Mouse (Mus musculus) 3134 (cell line): ENCODE results near the gene Alk.

Experiments
- DNase-seq: peaks from one replicate; pipeline ENCODE4 v3.0.0-alpha.2; 2011; ENCODE audit warnings: low spot score; ENCODE audit not compliant: insufficient read length; ENCODE audit errors: extremely low read depth

Alk gene

DNA sequence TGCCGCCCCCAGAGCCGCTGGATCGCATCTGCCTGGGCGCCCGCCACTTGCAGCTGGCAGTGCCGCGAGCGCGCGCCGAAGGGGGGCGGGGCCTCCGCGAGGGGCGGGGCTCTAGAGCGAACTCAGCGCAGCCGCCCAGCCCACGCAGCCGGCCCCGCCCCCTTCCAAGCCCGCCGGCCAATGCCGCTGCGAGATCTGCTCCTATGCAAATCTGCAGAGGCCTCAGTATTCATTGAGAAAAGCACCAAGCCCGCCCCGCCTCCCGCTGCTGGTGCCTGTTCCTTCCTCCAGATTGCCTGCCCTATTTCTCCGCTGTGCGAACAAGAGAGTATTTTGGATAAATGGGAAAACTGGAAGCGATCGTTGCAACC is at the start of gene Alk:
TSS of gene Alk (minus strand) at position 18 of the 371 bp plus-strand sequence.
- DNase-seq = no peak

- no peak for DNase-seq
Measured at GRCm38 (mm10) chr17:72652801-72653200, 48.4 kb upstream of the Alk start.

DNA sequence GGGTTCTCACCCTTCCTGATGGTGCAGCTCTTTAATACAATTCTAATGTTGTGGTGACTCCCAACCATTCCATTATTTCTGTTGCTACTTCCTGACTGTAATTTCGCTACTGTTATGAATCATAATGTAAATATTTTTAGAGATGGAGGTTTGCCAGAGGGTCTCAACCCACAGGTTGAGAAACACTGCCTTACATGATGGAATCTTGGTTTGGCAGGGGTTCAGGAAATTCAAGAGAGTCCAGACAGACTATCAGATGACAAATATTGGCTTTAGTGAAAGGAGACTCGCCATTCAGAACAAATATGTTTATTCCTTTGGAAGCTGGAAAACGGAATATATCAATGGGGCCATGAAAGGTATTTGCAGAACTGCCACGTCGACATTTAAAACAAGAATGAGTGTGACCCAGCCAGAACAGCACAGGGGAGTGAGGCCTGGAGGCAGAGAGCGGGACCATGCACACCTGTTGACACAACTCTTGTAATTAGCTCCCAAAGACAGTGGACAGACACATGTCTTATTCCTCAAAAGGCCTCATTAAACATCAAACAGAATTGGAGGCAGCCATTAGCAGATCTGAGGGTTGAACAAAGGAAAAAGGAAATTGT is 44.3 kb upstream of the Alk start:
- peak; percentile 13 for DNase-seq

DNA sequence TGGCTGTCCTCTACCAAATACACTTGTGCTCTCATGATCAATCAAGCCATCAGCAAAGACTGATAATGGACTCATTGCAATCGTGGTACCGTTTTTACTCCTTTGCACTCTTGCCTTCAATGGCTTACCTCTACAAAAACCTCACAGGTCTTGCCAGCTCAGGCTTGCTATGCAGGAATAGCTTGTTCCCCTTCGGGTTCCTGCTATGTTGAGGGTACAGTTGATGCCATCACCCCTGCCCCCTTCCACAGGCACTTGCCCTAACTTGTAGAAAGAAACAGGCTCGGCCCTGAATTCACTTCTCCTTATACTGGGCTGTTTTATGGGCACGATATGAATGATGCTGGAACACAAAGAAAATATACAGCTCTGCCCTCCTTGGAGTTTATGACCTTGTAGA is 41.7 kb upstream of the Alk start:
- DNase-seq = no peak

- no peak for DNase-seq
Measured at GRCm38 (mm10) chr17:72640095-72640494, 35.7 kb upstream of the Alk start.

DNA sequence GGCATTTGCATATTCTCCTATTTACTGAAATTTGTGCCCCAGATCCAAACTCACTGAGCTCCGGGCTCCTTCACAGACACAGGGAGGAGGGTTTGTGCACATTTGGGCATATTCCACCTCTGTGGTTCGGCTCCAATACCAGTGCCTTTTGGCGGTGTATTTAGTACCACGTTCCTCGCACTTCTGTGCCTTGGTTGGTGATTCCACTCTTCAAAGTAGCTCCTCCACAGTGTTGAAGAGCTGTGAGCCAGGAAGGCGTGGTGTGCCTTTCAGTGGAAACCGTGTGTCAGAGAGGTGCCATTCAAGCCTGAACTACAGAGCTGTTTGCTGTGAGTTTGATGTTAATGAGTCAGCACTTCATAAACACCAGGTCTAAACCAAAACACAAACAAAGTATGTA is 35.0 kb upstream of the Alk start:
- no peak for DNase-seq

GRCm38 (mm10) chr17:72606251-72606650 is 1.8 kb upstream of the Alk start:
- DNase-seq = no peak

DNA sequence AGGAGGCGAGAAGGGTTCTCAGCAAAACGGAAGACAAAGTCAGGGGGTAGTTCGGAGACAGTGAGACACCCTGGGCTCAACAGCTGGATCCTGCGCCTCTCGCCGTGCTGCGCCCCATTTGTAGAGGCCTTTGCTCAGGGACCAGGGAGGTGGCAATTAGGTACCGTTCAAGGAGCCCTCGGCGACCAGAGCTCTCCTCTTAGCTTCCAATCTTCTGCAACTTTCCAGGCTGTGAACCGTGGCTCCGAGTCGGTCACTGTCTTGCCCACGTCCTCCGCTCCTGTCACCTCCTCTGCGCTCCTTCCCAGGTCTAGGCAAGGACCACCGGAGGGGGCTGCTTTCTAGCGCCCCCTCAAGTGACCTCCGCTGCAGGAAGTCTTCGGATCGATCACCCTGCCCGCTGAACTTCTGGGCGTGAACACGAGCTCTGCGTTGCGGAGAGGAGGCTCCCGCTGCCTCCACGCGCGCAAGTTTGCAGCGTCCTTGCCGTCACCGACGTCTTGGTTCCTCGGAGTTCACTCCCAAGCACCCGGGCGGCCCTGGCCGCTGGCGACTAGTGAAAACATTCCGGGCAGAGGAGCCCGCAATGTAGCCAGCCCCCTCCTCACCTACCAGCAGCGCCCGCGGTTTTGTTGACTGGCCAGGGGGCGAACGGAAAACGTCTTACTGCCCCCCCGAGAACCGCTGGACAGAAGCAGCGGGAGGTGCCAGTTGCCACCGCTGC is 379 bp downstream of the Alk start:
- DNase-seq = no peak

DNA sequence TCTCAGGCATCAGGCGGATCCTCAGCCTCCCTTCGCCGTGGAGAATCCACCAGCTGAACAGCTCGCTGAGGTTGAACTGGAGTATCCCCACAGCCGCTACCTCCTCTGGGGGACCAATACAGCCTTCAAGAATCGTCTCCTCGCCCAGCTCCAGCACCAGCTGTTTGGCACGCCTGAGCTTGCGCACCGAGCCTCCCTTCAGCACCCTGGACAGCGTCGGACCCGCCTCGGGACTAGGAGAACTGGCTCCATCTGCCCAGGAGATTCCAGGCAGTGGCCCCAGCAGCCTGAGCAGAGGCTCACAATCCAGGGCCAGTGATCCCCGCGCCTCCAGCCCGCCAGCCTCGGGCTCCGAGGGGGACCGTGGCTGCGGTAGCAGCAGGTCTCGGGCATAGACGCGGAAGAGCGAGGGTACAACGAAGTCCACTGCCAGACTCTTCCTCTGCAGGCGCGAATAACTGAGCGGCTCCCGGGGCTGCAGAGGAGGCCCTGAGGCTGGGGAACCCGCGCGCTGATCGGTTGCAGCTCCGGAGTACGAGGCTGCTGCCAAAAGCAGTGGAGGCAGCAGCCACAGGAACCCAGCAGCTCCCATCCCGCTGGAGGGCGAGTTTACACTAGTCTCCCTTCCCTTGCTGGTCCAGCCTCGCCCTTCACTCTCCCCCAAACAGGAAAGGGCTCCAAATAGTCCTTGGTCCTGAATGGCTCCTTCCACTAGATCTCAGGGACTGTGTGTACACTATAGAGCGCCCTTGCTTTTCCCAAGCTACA is 1.1 kb downstream of the Alk start:
- peak; percentile 21 for DNase-seq

DNA sequence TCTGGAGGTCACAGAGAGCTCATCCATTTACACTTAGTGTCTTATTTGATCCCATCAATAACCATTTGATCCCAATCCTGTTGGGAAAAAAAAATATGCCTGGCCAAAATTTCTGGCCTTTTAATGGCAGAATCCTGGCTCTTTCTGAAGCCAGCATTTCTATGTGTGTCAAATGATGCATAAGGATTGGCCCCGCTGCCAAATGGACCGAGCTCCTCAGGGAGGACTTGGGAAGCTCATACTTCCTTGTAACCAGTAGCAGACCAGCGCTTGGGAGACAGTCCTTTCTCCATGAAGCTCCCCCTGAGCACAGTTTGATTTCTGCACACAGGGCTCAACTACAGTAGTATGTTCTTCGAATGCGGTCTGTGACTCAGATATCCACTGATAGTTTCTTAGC is 3.6 kb downstream of the Alk start:
- DNase-seq = no peak

DNA sequence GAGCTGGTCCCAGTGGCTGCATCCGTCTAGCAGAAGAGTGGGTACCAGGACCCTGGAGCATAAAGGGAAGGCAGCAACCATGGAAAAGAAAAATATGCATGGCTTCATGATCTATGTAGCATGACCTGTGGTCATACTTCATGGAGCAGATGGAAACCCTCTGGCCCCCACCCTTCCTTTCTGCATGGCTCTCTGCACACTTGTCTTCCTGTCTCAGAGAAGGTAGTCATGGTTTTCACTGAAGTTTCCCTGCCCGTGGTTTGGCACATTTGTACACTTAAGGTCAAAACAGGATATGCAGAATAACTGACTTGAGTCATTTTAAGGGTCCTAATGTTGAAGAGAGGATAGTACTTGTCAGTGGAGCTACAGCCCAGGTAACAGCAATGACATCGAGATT is 16.8 kb downstream of the Alk start:
- no peak for DNase-seq

- DNase-seq = no peak
Measured at GRCm38 (mm10) chr17:72580142-72580541, 24.3 kb downstream of the Alk start.

DNA sequence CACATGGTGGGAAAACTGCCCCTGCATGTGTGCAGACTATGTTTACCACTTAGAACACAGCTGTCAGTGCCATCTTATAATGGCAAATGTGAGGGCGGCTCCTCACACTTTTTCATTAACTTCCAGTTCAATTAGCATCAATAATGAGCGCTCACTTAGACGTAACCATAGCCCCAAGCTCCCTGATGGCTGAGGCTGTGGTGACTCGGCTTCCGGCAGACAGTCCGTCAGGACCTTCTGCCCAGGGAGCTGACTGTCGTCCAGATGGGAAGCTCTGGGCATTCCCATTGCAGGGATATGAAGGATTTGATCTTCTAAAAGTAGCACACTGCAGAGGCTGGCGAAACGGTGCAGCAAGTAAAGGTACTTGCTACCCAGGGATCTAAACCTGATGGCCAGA is 25.1 kb downstream of the Alk start:
- no peak for DNase-seq

DNA sequence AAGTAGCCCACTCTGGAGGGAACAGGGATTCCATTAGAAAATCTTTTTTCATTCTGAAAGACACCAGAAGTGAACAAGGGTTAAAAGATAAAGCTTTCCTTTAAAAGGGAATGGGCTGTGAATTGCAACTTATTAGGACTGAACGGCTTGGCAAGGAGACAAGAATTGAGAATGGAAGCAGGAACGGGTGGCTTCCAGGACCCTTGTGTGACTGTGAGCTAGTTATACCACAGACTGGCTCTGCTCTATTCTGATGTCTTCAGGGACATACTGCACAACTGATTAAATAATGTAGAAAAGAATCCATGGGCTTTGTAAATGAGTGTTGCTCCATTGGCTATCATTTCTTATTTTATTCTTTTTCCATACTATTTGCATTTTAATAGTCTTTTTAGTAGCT is 33.0 kb downstream of the Alk start:
- DNase-seq = no peak

DNA sequence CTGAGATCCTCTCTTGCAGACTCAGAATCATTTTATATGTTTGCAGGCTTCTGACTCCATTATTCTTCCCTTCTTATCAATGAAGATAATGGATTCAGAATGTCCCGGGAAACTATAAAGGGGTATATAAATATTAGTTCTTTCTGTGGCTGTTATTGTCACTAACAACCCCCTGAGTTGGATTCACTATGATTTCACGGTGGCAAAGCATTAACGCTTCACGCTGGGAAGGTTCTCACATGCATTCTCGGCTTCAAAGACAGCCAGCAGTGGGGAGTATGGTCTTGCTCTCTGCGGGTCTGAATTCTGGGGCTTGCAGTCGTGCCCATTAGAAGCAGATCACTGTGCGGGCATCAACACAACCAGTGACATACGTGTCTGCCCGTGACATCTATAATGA is 34.9 kb downstream of the Alk start:
- DNase-seq = no peak

- DNase-seq = no peak
Measured at GRCm38 (mm10) chr17:72563423-72563822, 41.0 kb downstream of the Alk start.

GRCm38 (mm10) chr17:72561471-72561870 is 43.0 kb downstream of the Alk start:
- no peak for DNase-seq

DNA sequence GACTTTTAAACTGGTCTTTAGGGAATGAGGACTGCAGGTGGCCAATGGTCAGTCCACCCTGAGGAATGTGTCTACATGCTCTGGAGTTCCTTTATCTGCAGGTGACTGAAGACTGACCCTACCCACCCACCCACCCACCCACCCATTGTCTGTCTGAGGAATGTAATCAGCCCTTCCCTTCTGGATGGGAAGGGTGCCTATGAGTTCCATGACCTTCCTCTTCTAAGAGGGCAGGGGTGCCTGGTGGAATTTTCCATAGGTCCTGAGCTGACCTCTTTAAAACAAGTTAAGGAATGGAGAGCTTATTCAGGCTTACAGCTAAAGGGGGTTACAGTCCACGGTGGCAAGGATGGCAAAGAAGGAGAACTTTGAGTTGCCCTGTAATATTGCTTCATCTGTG is 43.7 kb downstream of the Alk start:
- DNase-seq = no peak

GRCm38 (mm10) chr17:72557029-72557735 is 47.2 kb downstream of the Alk start:
- DNase-seq = no peak

DNA sequence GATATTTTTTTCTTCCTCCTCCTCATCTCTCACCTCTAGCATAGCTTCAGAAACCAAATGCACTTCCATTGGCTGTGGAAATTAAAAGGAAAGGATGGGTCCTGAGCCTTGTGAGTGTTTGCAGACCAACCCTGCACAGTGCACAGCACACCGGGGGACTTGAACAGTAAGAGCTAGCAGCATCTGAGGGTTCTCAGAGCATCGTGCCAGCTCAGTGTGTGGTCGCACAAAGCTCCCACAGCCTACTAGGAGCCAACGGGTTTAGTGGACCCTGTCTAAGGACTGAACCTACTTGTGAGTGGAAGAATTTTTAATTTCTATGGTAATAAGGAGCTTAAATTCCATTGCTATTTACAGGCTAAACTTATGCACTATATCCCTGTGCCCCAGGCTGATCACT is 58.2 kb downstream of the Alk start:
- DNase-seq = no peak

DNA sequence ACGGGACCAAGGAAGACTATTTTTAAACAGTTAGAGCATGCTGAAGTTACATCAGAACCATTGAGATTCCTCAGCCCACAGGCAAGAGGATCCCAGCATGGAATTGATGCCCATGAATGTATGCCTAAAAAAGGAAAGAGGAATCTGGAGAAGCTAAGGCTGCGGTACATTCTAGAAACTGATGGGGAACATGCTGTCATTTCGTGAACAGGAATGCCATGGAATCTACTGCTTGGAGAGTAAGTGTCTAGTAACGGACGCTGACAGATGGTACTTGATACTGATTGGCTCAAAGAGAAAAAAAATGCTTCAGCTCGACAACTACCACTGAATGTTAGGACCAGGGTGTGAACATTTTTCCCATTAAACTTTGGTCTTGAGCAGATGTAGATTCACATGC is 69.1 kb downstream of the Alk start:
- DNase-seq = no peak
